Mouse (Mus musculus) skeletal muscle tissue, postnatal 0 days (tissue): ENCODE results near the gene Fgf9. TPM values are rescaled to one million over a fixed set of nuclear protein-coding genes. Genes with fewer than 3 reads are reported as not detected.

Experiments used
- polyA plus RNA-seq: library from polyadenylated mRNA; unstranded; fragments of >200 nt; fragmentation: Nextera tagmentation; extraction: Ambion mirVana; gene quantifications from 2 replicates; pipeline ENCODE4 v1.2.1, GENCODE M21; 2015

Fgf9 gene
- polyA plus RNA-seq, result 3.7 and 4.1 TPM in 2 replicates

DNA sequence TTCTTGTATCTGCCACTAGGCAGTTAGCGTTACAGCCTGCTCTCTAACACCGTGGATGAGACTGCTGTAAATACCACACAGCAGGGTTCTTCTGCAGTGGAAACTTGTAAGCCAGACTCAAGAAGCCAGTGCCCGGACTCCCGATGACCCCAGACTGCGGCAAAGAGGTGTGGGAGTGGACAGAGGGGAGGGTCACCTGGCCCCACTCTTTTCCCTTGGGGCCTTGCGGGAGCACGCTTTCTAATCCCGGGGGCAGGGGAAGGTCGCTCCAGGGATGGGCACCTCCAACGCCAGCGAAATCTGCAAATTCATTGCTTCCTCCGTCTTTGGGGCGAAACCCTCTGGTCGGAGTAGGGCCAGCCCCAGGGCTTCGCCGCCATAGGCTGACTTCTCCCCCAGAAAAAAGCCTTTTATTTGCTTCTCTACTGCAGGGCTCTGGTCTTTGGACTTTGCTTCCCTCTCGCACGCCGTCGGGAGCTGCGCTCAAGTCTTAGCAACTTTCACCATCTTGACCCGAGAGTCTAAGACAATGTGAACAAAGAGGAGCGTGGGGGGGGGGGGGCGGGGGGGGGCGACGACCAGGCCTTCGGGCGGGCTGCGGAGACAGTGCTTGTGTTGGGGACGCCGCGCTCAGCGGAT, at the start of gene Fgf9:
Fgf9 (plus strand) TSS at position 67 of the 639 bp plus-strand sequence.

Other genes with a start within 250 kb of the Fgf9 start
- gene Ska3, start 244.4 kb upstream of the Fgf9 start, polyA plus RNA-seq, result 5.4 and 5.5 TPM in 2 replicates
- 156 and 169 TPM in 2 replicates for gene Mrpl57, start 244.3 kb upstream of the Fgf9 start, polyA plus RNA-seq
- gene Zdhhc20, start 180.3 kb upstream of the Fgf9 start, polyA plus RNA-seq, result 35.3 and 41.9 TPM in 2 replicates
- gene Micu2, start 71.3 kb upstream of the Fgf9 start, polyA plus RNA-seq, result 85.3 and 91.3 TPM in 2 replicates